Mouse (Mus musculus): ENCODE measurements around the gene Ttc13. TPM values are rescaled to one million over a fixed set of nuclear protein-coding genes. Genes with fewer than 3 reads are reported as not detected.
A peak's percentile ranks its signal among the peaks of the same experiment; 100 is the strongest.

The Ttc13 gene
- polyA plus RNA-seq, 1 experiment from 2014 or later = 47.9 TPM

- WGBS = 91% methylated on average over 8 of the region's 8 CpGs
- peaks cover 22% of the 10 kb centered on the region for H3K4me1 ChIP-seq (ENCODE audit: control insufficient read depth, insufficient read depth, low read length)
- ATAC-seq (ENCODE audit: low read depth) = no peak
- no peak for DNase-seq (ENCODE audit: low spot score)
- no peak overlapping the region for H3K9ac ChIP-seq (ENCODE audit: low read depth, low read length)
- H3K27me3 ChIP-seq (replicated peaks; ENCODE audit: control insufficient read depth, insufficient read depth, low read length) = no peaks in the 10 kb centered on the region
- no peak overlapping the region for H3K27ac ChIP-seq (replicated peaks; ENCODE audit: low read depth, low read length)
- H3K36me3 ChIP-seq (ENCODE audit: control insufficient read depth, insufficient read depth, low read length) = peaks cover 42% of the 10 kb centered on the region
- H3K9me3 ChIP-seq (ENCODE audit: control insufficient read depth, low read length) = no peaks in the 10 kb centered on the region
- no peak overlapping the region for H3K4me2 ChIP-seq (ENCODE audit: low read depth, low read length)
- H3K4me3 ChIP-seq (ENCODE audit: low read depth, low read length) = no peak overlapping the region
Observed at GRCm38 (mm10) chr8:124641599-124641998, 80.2 kb downstream of the Ttc13 start.

DNA sequence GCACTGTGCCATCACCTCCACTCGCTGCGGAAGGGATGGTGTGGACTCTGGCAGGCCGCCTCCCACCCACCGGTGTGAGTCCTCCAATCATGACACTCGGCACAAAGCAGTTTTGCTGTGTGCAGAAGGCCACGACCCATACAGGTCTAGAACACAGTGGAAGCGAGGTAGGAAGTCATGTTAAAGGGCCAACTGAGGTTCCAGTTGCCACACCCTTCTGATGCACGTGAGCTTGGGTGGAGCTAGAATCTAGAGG is 86.6 kb downstream of the Ttc13 start:
- no peak overlapping the region for H3K9ac ChIP-seq (ENCODE audit: low read depth, low read length)
- H3K27ac ChIP-seq (replicated peaks; ENCODE audit: low read depth, low read length) = no peak overlapping the region
- no peak overlapping the region for H3K4me2 ChIP-seq (ENCODE audit: low read depth, low read length)
- no peak for ATAC-seq (ENCODE audit: low read depth)
- H3K36me3 ChIP-seq (ENCODE audit: control insufficient read depth, insufficient read depth, low read length) = peaks cover 48% of the 10 kb centered on the region
- no peak for DNase-seq (ENCODE audit: low spot score)
- H3K4me1 ChIP-seq (ENCODE audit: control insufficient read depth, insufficient read depth, low read length) = peaks cover 4% of the 10 kb centered on the region; the same call in 1 of the 2 replicates
- no peak overlapping the region for H3K4me3 ChIP-seq (ENCODE audit: low read depth, low read length)
- no peaks in the 10 kb centered on the region for H3K9me3 ChIP-seq (ENCODE audit: control insufficient read depth, low read length)
- H3K27me3 ChIP-seq (replicated peaks; ENCODE audit: control insufficient read depth, insufficient read depth, low read length) = no peaks in the 10 kb centered on the region
- 82% methylated on average over 8 of the region's 8 CpGs for WGBS

DNA sequence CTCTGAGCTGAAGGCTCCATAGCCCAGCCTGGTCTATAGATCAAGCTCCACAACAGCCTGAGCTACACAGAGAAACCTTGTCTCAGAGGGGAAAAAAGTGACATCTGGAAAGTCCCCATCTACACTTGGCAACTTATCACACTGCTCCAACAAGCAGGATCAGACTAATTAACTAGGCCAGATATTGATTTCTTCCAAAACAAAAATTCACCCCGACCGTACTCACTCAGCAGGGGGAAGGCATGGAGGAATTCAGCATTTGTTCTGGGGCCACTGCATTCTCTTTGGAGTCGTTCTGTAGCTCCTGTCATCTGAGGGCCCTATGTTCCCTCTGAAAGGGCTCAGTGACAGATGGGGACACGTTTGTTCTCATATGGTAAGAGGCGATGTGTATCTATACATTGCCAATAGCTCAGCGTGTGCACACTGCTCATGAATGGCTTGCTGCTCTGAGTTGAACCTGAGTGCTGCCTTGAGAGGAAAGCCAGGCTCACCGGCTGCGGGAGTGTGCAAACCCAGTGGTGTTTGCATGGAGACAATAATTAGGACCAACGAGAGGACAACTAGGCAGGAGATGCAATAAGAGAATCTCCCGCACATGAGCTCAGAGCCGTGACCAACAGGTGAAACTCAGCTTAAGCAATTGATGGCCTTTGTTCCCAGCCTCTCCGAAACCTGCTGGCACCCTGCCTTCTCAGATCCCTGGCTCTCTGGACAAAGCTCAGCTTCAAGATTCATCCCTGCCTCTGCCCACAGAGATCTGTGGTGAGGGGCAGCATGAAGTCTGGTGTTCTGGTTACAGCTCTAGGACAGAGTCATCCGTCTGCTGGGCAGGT is 87.2 kb downstream of the Ttc13 start:
- Histone ChIP-seq H3K27ac (replicated peaks; ENCODE audit: low read depth, low read length) (no peak overlapping the region), H3K27me3 (replicated peaks; ENCODE audit: control insufficient read depth, insufficient read depth, low read length) (no peaks in the 10 kb centered on the region), H3K4me2 (ENCODE audit: low read depth, low read length) (no peak overlapping the region), H3K9ac (ENCODE audit: low read depth, low read length) (no peak overlapping the region), H3K4me1 (ENCODE audit: control insufficient read depth, insufficient read depth, low read length) (peaks cover 4% of the 10 kb centered on the region; the same call in 1 of the 2 replicates), H3K9me3 (ENCODE audit: control insufficient read depth, low read length) (no peaks in the 10 kb centered on the region), H3K36me3 (ENCODE audit: control insufficient read depth, insufficient read depth, low read length) (peaks cover 43% of the 10 kb centered on the region), H3K4me3 (ENCODE audit: low read depth, low read length) (no peak overlapping the region)
- ATAC-seq (ENCODE audit: low read depth) (no peak), DNase-seq (ENCODE audit: low spot score) (no peak)
- 85% methylated on average over 13 of the region's 13 CpGs for WGBS

- 75% methylated on average over 14 of the region's 14 CpGs for WGBS
- ATAC-seq (ENCODE audit: low read depth) (no peak), DNase-seq (ENCODE audit: low spot score) (no peak)
Observed at GRCm38 (mm10) chr8:124633001-124633703, 88.6 kb downstream of the Ttc13 start.

DNA sequence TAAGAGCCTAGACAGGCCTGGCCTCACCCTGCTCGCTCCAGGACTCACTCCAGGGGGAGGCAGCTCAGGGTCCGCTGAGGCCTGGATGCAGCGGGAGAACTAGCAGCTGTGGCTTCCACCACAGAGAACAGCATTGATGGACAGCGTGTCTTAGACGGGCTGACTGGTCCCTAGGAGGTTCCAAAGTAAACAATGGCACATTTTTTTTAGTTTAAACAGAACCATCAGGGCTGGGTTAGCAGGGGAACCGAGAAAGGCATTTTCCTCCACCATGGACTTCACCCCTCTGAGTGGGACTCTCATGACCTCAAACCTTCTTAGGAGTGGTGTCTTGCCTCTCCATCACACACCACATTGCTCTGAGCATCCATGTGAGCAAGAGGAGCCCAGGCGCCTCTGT is 89.8 kb downstream of the Ttc13 start:
- no peaks in the 10 kb centered on the region for H3K9me3 ChIP-seq (ENCODE audit: control insufficient read depth, low read length)
- 38% methylated on average over 7 of the region's 7 CpGs for WGBS
- no peak overlapping the region for H3K4me2 ChIP-seq (ENCODE audit: low read depth, low read length)
- H3K4me1 ChIP-seq (ENCODE audit: control insufficient read depth, insufficient read depth, low read length) = peaks cover 4% of the 10 kb centered on the region; the same call in 1 of the 2 replicates
- no peaks in the 10 kb centered on the region for H3K27me3 ChIP-seq (replicated peaks; ENCODE audit: control insufficient read depth, insufficient read depth, low read length)
- ATAC-seq (ENCODE audit: low read depth) (no peak), DNase-seq (ENCODE audit: low spot score) (no peak)
- H3K4me3 ChIP-seq (ENCODE audit: low read depth, low read length) = no peak overlapping the region
- peak overlapping the region; percentile 3; the same call in 1 of the 2 replicates for H3K27ac ChIP-seq (replicated peaks; ENCODE audit: low read depth, low read length)
- H3K36me3 ChIP-seq (ENCODE audit: control insufficient read depth, insufficient read depth, low read length) = peaks cover 18% of the 10 kb centered on the region
- no peak overlapping the region for H3K9ac ChIP-seq (ENCODE audit: low read depth, low read length)

More at GRCm38 (mm10) chr8:124633001-124633703, 88.6 kb downstream of the Ttc13 start:
- no peak overlapping the region for H3K4me3 ChIP-seq (ENCODE audit: low read depth, low read length)
- H3K4me2 ChIP-seq (ENCODE audit: low read depth, low read length) = no peak overlapping the region
- peaks cover 4% of the 10 kb centered on the region; the same call in 1 of the 2 replicates for H3K4me1 ChIP-seq (ENCODE audit: control insufficient read depth, insufficient read depth, low read length)
- peaks cover 29% of the 10 kb centered on the region for H3K36me3 ChIP-seq (ENCODE audit: control insufficient read depth, insufficient read depth, low read length)
- no peak overlapping the region for H3K27ac ChIP-seq (replicated peaks; ENCODE audit: low read depth, low read length)
- H3K9me3 ChIP-seq (ENCODE audit: control insufficient read depth, low read length) = no peaks in the 10 kb centered on the region
- no peaks in the 10 kb centered on the region for H3K27me3 ChIP-seq (replicated peaks; ENCODE audit: control insufficient read depth, insufficient read depth, low read length)
- H3K9ac ChIP-seq (ENCODE audit: low read depth, low read length) = no peak overlapping the region

DNA sequence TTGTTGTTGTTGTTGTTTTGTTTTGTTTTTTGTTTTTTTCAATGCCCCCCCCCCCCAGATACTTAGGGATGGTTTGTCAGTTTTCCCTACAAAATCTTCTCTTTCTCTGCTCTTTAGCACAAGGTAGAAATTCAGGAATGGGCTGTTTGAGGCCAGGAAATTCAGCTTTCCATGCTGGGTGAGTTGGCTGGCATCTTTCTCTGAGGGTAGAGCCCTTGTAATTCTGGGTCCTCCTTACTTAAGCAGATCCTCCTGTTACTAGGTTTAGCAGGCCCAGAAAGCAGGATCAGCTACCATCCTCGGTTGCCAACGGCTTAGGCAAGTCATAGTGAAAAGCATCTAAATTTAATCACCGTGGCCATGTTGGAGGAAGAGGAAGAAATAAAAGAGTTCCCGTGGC is 90.9 kb downstream of the Ttc13 start:
- Histone ChIP-seq H3K9me3 (ENCODE audit: control insufficient read depth, low read length) (no peaks in the 10 kb centered on the region), H3K27me3 (replicated peaks; ENCODE audit: control insufficient read depth, insufficient read depth, low read length) (no peaks in the 10 kb centered on the region), H3K4me2 (ENCODE audit: low read depth, low read length) (no peak overlapping the region), H3K27ac (replicated peaks; ENCODE audit: low read depth, low read length) (no peak overlapping the region), H3K9ac (ENCODE audit: low read depth, low read length) (no peak overlapping the region), H3K4me3 (ENCODE audit: low read depth, low read length) (no peak overlapping the region), H3K4me1 (ENCODE audit: control insufficient read depth, insufficient read depth, low read length) (peaks cover 4% of the 10 kb centered on the region; the same call in 1 of the 2 replicates), H3K36me3 (ENCODE audit: control insufficient read depth, insufficient read depth, low read length) (0 out of 2 replicates have a peak, but pooled peaks cover 8% of the 10 kb centered on the region)
- ATAC-seq (ENCODE audit: low read depth) (no peak), DNase-seq (ENCODE audit: low spot score) (no peak)
- 87% methylated on average over 4 of the region's 4 CpGs for WGBS

DNA sequence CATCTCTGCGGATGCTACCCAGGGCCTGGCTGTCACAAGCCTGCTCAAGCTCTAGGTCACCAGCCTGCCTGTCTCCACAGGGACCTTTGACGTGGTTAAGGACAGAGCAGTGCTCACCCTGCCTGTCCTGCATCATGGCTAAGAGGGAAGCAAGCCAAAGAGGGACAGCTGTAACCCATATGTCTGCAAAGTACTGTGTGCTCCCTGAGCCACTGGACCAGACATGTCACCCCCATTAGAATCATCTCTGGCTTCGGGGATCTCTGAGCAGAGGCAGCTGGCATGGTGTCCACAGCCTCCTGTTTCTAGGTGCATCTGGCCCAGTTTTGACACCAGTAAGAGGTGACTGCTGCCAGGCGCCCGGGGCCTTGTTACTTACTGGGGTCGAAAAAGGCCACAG is 91.3 kb downstream of the Ttc13 start:
- H3K4me3 ChIP-seq (ENCODE audit: low read depth, low read length) = no peak overlapping the region
- H3K4me2 ChIP-seq (ENCODE audit: low read depth, low read length) = no peak overlapping the region
- 75% methylated on average over 6 of the region's 6 CpGs for WGBS
- no peak overlapping the region; the same call in 1 of the 2 replicates for H3K9ac ChIP-seq (ENCODE audit: low read depth, low read length)
- no peak overlapping the region for H3K27ac ChIP-seq (replicated peaks; ENCODE audit: low read depth, low read length)
- no peak for ATAC-seq (ENCODE audit: low read depth)
- H3K9me3 ChIP-seq (ENCODE audit: control insufficient read depth, low read length) = no peaks in the 10 kb centered on the region
- no peak for DNase-seq (ENCODE audit: low spot score)
- peaks cover 4% of the 10 kb centered on the region; the same call in 1 of the 2 replicates for H3K4me1 ChIP-seq (ENCODE audit: control insufficient read depth, insufficient read depth, low read length)
- 0 out of 2 replicates have a peak, but pooled peaks cover 4% of the 10 kb centered on the region for H3K36me3 ChIP-seq (ENCODE audit: control insufficient read depth, insufficient read depth, low read length)
- H3K27me3 ChIP-seq (replicated peaks; ENCODE audit: control insufficient read depth, insufficient read depth, low read length) = no peaks in the 10 kb centered on the region

DNA sequence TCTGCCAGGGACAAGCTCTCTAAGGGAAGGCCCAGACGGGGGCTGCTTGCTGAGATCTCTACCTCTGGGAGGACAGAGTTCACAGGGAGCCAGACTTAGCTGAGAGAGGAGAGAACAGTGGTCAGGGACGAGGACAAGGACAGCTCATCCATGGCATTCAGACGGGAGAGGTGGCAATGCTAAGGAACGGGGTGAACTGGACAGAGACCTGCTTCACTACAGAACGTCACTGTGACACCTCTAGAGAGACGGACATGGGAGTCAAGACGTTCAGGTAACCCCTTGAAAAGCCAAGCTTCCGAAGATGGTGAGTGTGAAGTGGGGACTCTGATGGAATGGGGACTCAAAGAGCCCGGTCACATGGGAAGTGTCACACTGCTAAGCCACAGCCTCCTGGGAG is 95.5 kb downstream of the Ttc13 start:
- H3K4me3 ChIP-seq (ENCODE audit: low read depth, low read length) = no peak overlapping the region
- H3K27me3 ChIP-seq (replicated peaks; ENCODE audit: control insufficient read depth, insufficient read depth, low read length) = no peaks in the 10 kb centered on the region
- DNase-seq (ENCODE audit: low spot score) (no peak), ATAC-seq (ENCODE audit: low read depth) (no peak)
- no peaks in the 10 kb centered on the region for H3K36me3 ChIP-seq (ENCODE audit: control insufficient read depth, insufficient read depth, low read length)
- H3K9ac ChIP-seq (ENCODE audit: low read depth, low read length) = no peak overlapping the region
- H3K4me2 ChIP-seq (ENCODE audit: low read depth, low read length) = no peak overlapping the region
- H3K4me1 ChIP-seq (ENCODE audit: control insufficient read depth, insufficient read depth, low read length) = no peaks in the 10 kb centered on the region; the same call in 1 of the 2 replicates
- WGBS = 82% methylated on average over 9 of the region's 9 CpGs
- no peaks in the 10 kb centered on the region for H3K9me3 ChIP-seq (ENCODE audit: control insufficient read depth, low read length)
- no peak overlapping the region for H3K27ac ChIP-seq (replicated peaks; ENCODE audit: low read depth, low read length)

All from embryonic facial prominence, embryonic 14.5 days (tissue).